Mouse (Mus musculus) frontal cortex, postnatal 10 days (tissue): ENCODE measurements around the gene Map7d1.

Experiments
- DNase-seq, 2 experiments: peaks; one replicate each; pipeline ENCODE4 v3.0.0; 2022; ENCODE audit warnings: low spot score in 2 of 2, mixed read lengths in 1 of 2

Gene Map7d1

GRCm38 (mm10) chr4:126256131-126256791 is at the start of gene Map7d1:
Map7d1 (minus strand) TSS chr4:126256343.
- DNase-seq, result peak; percentile 72 to 82

GRCm38 (mm10) chr4:126305428-126305827 is 49.3 kb upstream of the Map7d1 start:
- DNase-seq, result no peak

GRCm38 (mm10) chr4:126303877-126304276 is 47.7 kb upstream of the Map7d1 start:
- no peak for DNase-seq

GRCm38 (mm10) chr4:126301584-126302309 is 45.6 kb upstream of the Map7d1 start:
- no peak for DNase-seq

GRCm38 (mm10) chr4:126300916-126301583 is 44.9 kb upstream of the Map7d1 start:
- no peak for DNase-seq

- DNase-seq, result no peak
These were observed 40.5 kb upstream of the Map7d1 start for GRCm38 (mm10) chr4:126296617-126297101.

- DNase-seq, result no peak
These were observed 39.8 kb upstream of the Map7d1 start for GRCm38 (mm10) chr4:126295937-126296336.

GRCm38 (mm10) chr4:126295152-126295551 is 39.0 kb upstream of the Map7d1 start:
- no peak for DNase-seq

GRCm38 (mm10) chr4:126291196-126291595 is 35.1 kb upstream of the Map7d1 start:
- DNase-seq, result no peak

GRCm38 (mm10) chr4:126290314-126290713 is 34.2 kb upstream of the Map7d1 start:
- no peak for DNase-seq

- no peak for DNase-seq
These were observed 32.0 kb upstream of the Map7d1 start for GRCm38 (mm10) chr4:126288085-126288666.

GRCm38 (mm10) chr4:126287302-126287995 is 31.3 kb upstream of the Map7d1 start:
- DNase-seq, result no peak

GRCm38 (mm10) chr4:126286492-126286891 is 30.3 kb upstream of the Map7d1 start, which contains the start of gene Col8a2:
Col8a2 (plus strand) TSS chr4:126286793.
- DNase-seq, result no peak

GRCm38 (mm10) chr4:126283582-126283981 is 27.4 kb upstream of the Map7d1 start:
- no peak for DNase-seq

- no peak for DNase-seq
These were observed 25.6 kb upstream of the Map7d1 start for GRCm38 (mm10) chr4:126281706-126282105.

- no peak for DNase-seq
These were observed 22.8 kb upstream of the Map7d1 start for GRCm38 (mm10) chr4:126278961-126279360.

- no peak for DNase-seq
These were observed 22.4 kb upstream of the Map7d1 start for GRCm38 (mm10) chr4:126278565-126278915.

- peak in 1 of 2 experiments; percentile 38 for DNase-seq
These were observed 21.9 kb upstream of the Map7d1 start for GRCm38 (mm10) chr4:126277906-126278564.

- no peak for DNase-seq
These were observed 19.6 kb upstream of the Map7d1 start for GRCm38 (mm10) chr4:126275681-126276131.

- DNase-seq, result no peak
These were observed 18.9 kb upstream of the Map7d1 start for GRCm38 (mm10) chr4:126275081-126275480.

- DNase-seq, result no peak
These were observed 17.6 kb upstream of the Map7d1 start for GRCm38 (mm10) chr4:126273753-126274152.
